Mouse (Mus musculus) midbrain, embryonic 15.5 days (tissue): ENCODE measurements at regions not wholly inside any gene's neighbourhood (a gene's known extent, or its start where the extent isn't known, plus 50 kb on each side); places are given as distances from the start of the nearest gene placed in this dataset.

Source experiments
- ATAC-seq: fragments of 200-750 bp; cut with Nextera tagmentation; replicated peaks from 2 replicates; pipeline ENCODE4 v1.8.0; 2017; ENCODE audit warnings: moderate TSS enrichment
- H3K27ac ChIP-seq: fragments of 300-500 bp; sonication (generic); 2 replicates; pipeline ENCODE4 v1.5.1; 2015; ENCODE audit warnings: mild to moderate bottlenecking, inconsistent platforms
- H3K27me3 ChIP-seq: fragments of 300-500 bp; sonication (generic); replicated peaks from 2 replicates; pipeline ENCODE4 v1.6.1; 2015; ENCODE audit warnings: inconsistent platforms
- H3K36me3 ChIP-seq: fragments of 300-500 bp; sonication (generic); replicated peaks from 2 replicates; pipeline ENCODE4 v1.6.1; 2015; ENCODE audit warnings: inconsistent platforms
- H3K4me1 ChIP-seq: fragments of 300-500 bp; sonication (generic); 2 replicates; pipeline ENCODE4 v1.6.1; 2015; ENCODE audit warnings: inconsistent platforms
- H3K4me2 ChIP-seq: fragments of 300-500 bp; sonication (generic); 2 replicates; pipeline ENCODE4 v1.6.1; 2015; ENCODE audit warnings: inconsistent platforms, mild to moderate bottlenecking, moderate library complexity
- H3K4me3 ChIP-seq: fragments of 300-500 bp; sonication (generic); 2 replicates; pipeline ENCODE4 v1.5.1; 2015; ENCODE audit warnings: mild to moderate bottlenecking, inconsistent platforms
- H3K9ac ChIP-seq: fragments of 300-500 bp; sonication (generic); 2 replicates; pipeline ENCODE4 v1.6.1; 2015; ENCODE audit warnings: mild to moderate bottlenecking, inconsistent platforms
- H3K9me3 ChIP-seq: fragments of 300-500 bp; sonication (generic); 2 replicates; pipeline ENCODE4 v1.6.1; 2016; ENCODE audit warnings: inconsistent platforms
- WGBS: fragments of 180-500 bp; shearing (Covaris S2); methylation state at CpG from one replicate; pipeline ENCODE4 v1.1.7; 2015; ENCODE audit warnings: mixed read lengths; 5-methylcytosine and 5-hydroxymethylcytosine counted together

DNA sequence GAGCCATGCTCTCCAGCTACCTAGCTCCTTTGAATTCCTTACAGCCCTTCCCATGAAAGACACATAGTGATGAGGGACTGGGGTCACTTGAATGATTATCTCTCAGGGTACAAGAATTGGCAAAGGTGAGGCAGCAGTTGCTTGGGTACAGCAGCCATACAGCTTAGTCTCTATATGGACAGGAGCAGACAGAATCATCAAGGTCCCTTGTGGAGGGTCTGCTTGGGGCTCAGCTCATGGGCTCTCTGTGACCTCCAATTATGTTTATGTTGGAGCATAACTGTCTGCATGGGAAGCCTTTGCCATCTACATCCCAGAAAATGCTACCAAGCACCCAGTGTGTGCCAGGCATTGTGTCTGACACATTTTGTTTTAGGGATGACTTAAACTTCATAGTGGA lies 118.4 kb upstream of the Lhcgr start:
- Histone ChIP-seq H3K9me3 (no peaks in the 10 kb centered on the region), H3K36me3 (no peaks in the 10 kb centered on the region), H3K27me3 (no peaks in the 10 kb centered on the region), H3K27ac (no peak overlapping the region), H3K9ac (no peak overlapping the region), H3K4me3 (no peak overlapping the region), H3K4me1 (no peaks in the 10 kb centered on the region), H3K4me2 (no peak overlapping the region)
- ATAC-seq: 0 out of 2 replicates have a peak, but pooled peaks have one; percentile 17

DNA sequence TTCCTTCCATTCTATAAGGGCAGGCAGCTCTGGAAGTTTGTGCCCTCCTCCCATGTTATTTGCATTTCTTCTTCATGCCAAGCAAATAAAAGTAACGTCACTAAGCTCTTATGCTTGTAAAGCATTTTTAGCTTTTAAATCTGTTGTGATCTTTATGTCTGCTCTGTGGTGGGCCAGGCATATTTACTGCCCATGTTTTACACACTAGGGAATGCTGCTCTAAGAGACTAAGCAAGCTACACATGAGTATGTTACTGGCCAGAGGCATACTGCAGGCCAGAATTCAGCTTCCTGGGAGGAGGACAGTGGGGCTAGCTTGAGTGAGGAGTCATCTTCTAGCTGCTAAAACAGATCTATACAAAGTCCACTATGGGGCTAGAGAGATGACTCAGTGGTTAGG lies 110.0 kb upstream of the Lhcgr start:
- WGBS: 54% methylated on average over 1 of the region's 1 CpGs
- H3K27me3 ChIP-seq: no peaks in the 10 kb centered on the region
- no peaks in the 10 kb centered on the region for H3K9me3 ChIP-seq
- H3K36me3 ChIP-seq: no peaks in the 10 kb centered on the region
- ATAC-seq: no peak
- no peak overlapping the region for H3K9ac ChIP-seq
- H3K4me3 ChIP-seq: no peak overlapping the region
- no peaks in the 10 kb centered on the region for H3K4me1 ChIP-seq
- no peak overlapping the region for H3K27ac ChIP-seq
- H3K4me2 ChIP-seq: no peak overlapping the region

DNA sequence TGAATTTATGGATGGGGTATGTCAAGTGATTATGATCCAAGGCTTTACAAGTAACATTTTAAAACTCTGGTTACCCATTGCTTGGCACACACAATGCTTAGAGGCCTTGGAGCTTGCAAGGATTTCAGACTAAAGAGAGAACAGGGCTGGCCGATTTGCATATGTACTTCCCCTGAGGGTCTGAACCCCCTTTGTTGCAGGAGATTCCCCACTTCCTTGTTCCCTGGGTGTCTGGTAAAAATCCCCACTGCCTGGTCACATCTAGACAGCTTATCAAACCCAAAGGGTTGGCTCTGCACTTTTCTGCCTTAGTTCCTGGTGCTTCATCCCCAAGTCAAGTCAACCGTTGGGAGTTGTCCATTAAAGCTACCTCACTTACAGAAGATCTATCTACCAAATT lies 109.1 kb upstream of the Lhcgr start:
- no peaks in the 10 kb centered on the region for H3K4me1 ChIP-seq
- H3K36me3 ChIP-seq: no peaks in the 10 kb centered on the region
- no peak overlapping the region for H3K27ac ChIP-seq
- ATAC-seq: no peak
- H3K9ac ChIP-seq: no peak overlapping the region
- no peak overlapping the region for H3K4me2 ChIP-seq
- WGBS: 95% methylated on average over 2 of the region's 2 CpGs
- no peak overlapping the region for H3K4me3 ChIP-seq
- no peaks in the 10 kb centered on the region for H3K9me3 ChIP-seq
- H3K27me3 ChIP-seq: no peaks in the 10 kb centered on the region

- no peak overlapping the region for H3K27ac ChIP-seq
- H3K9ac ChIP-seq: no peak overlapping the region
- H3K4me1 ChIP-seq: no peaks in the 10 kb centered on the region
- WGBS: 65% methylated on average over 11 of the region's 11 CpGs
- no peaks in the 10 kb centered on the region for H3K27me3 ChIP-seq
- no peak overlapping the region for H3K4me3 ChIP-seq
- ATAC-seq: no peak
- no peaks in the 10 kb centered on the region for H3K9me3 ChIP-seq
- no peak overlapping the region for H3K4me2 ChIP-seq
- H3K36me3 ChIP-seq: no peaks in the 10 kb centered on the region
These were observed 107.2 kb upstream of the Lhcgr start for GRCm38 (mm10) chr17:88898705-88899668.

DNA sequence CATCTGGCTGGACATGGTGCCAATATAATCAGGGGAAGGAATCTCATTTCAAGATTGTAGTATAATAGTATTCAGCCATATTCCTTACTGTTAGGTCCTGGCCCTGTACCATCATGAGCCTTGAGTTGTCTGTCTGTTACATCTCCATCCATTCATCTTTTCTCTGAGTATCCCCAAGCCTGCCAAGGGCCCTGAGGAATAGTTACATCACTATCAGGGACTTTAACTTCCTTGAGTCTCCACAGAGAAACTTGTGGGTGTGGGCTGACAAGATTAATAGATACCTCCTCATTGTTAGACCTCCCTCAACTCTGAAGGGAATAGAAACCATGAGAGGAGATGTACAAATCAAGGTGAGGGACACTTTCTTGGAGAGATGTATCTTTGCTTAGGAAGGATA lies 101.7 kb upstream of the Lhcgr start:
- H3K27ac ChIP-seq: no peak overlapping the region
- H3K4me3 ChIP-seq: no peak overlapping the region
- no peak overlapping the region for H3K4me2 ChIP-seq
- H3K36me3 ChIP-seq: no peaks in the 10 kb centered on the region
- H3K27me3 ChIP-seq: no peaks in the 10 kb centered on the region
- H3K9ac ChIP-seq: no peak overlapping the region
- no peaks in the 10 kb centered on the region for H3K4me1 ChIP-seq
- H3K9me3 ChIP-seq: no peaks in the 10 kb centered on the region
- no peak for ATAC-seq

DNA sequence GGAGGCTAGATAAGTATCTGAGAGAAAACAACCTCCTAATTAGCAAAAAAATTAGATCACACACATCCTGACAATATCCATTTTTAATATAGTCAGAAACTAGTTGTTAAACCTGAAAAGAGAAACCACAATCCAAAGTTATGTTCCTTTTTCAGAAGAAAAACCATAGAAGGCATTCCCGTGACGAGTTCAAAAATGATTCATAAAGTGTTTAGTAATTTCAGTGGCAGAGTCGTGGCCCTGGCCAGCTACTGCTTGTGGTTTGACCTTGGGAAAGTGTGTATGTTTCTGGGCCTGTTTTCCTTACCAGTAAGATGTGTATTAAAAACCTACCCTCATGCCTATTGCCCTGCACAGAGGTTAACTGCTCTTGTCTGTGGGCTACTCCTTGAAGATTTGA lies 93.7 kb upstream of the Lhcgr start:
- Histone ChIP-seq H3K4me2 (no peak overlapping the region), H3K9me3 (no peaks in the 10 kb centered on the region), H3K27ac (no peak overlapping the region), H3K36me3 (no peaks in the 10 kb centered on the region), H3K27me3 (no peaks in the 10 kb centered on the region), H3K4me3 (no peak overlapping the region), H3K4me1 (no peaks in the 10 kb centered on the region), H3K9ac (no peak overlapping the region)
- ATAC-seq: no peak
- WGBS: 85% methylated on average over 3 of the region's 3 CpGs

DNA sequence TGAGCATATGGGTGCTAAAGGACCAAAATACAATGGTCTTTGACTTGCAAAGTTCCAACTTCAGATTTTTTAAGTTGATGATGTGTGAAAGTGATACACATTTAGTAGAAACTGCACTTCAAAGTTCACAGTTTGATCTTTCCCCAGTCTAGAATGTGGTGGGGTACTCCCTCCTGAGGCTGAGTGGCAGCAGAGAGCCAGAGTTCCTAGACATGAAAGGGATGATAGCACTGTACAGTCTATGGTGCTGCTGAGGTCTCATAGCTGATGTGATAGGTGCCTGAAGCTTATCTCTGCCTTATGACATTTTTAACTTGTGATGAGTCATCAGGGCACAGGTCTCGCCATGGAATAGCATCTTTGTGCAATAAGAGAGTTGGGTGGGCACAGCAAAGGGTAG lies 87.9 kb upstream of the Lhcgr start:
- H3K4me2 ChIP-seq: no peak overlapping the region
- H3K4me3 ChIP-seq: no peak overlapping the region
- H3K4me1 ChIP-seq: no peaks in the 10 kb centered on the region
- H3K9me3 ChIP-seq: no peaks in the 10 kb centered on the region
- no peaks in the 10 kb centered on the region for H3K27me3 ChIP-seq
- H3K27ac ChIP-seq: no peak overlapping the region
- no peaks in the 10 kb centered on the region for H3K36me3 ChIP-seq
- no peak overlapping the region for H3K9ac ChIP-seq
- no peak for ATAC-seq
- WGBS: 86% methylated on average over 1 of the region's 1 CpGs

- Histone ChIP-seq H3K27ac (no peak overlapping the region), H3K4me1 (no peaks in the 10 kb centered on the region), H3K4me3 (no peak overlapping the region), H3K4me2 (no peak overlapping the region), H3K9ac (no peak overlapping the region), H3K27me3 (no peaks in the 10 kb centered on the region), H3K9me3 (no peaks in the 10 kb centered on the region), H3K36me3 (no peaks in the 10 kb centered on the region)
- WGBS: 60% methylated on average over 4 of the region's 4 CpGs
- ATAC-seq: peak; percentile 60; the same call in 1 of the 2 replicates
These were observed 78.7 kb upstream of the Lhcgr start for GRCm38 (mm10) chr17:88870342-88870985.

GRCm38 (mm10) chr17:88864631-88865030 lies 72.8 kb upstream of the Lhcgr start:
- WGBS: 87% methylated on average over 7 of the region's 7 CpGs
- Histone ChIP-seq H3K36me3 (no peaks in the 10 kb centered on the region), H3K27ac (no peak overlapping the region), H3K27me3 (no peaks in the 10 kb centered on the region), H3K4me2 (no peak overlapping the region), H3K9me3 (no peaks in the 10 kb centered on the region), H3K9ac (no peak overlapping the region), H3K4me1 (no peaks in the 10 kb centered on the region), H3K4me3 (no peak overlapping the region)
- no peak for ATAC-seq

GRCm38 (mm10) chr17:88864214-88864613 lies 72.4 kb upstream of the Lhcgr start:
- ATAC-seq: no peak
- Histone ChIP-seq H3K27me3 (no peaks in the 10 kb centered on the region), H3K9ac (no peak overlapping the region), H3K27ac (no peak overlapping the region), H3K4me3 (no peak overlapping the region), H3K4me1 (no peaks in the 10 kb centered on the region), H3K9me3 (no peaks in the 10 kb centered on the region), H3K36me3 (no peaks in the 10 kb centered on the region), H3K4me2 (no peak overlapping the region)
- 84% methylated on average over 5 of the region's 5 CpGs for WGBS

DNA sequence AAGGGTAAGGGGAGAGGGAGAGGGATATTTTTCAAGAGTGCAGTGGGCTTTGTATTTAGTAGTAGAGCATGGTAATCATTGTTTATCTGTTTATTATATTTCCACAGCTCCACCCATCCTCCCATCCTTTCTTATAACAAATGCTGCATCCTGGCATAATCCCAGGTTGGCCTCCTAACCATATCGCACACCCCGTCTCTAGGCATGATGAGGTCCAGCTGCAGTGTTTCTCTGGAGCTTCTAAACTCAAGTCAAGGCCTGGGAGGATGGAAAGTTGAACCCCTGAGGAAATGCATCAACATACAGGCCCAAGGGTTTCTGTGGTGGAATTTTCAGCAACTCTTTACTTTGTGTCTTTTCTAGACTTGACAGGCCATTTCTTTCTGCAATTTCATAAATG lies 69.3 kb upstream of the Lhcgr start:
- Histone ChIP-seq H3K4me2 (no peak overlapping the region), H3K27ac (no peak overlapping the region), H3K27me3 (no peaks in the 10 kb centered on the region), H3K4me3 (no peak overlapping the region), H3K9ac (no peak overlapping the region), H3K4me1 (no peaks in the 10 kb centered on the region), H3K9me3 (no peaks in the 10 kb centered on the region), H3K36me3 (no peaks in the 10 kb centered on the region)
- 84% methylated on average over 2 of the region's 2 CpGs for WGBS
- ATAC-seq: no peak

DNA sequence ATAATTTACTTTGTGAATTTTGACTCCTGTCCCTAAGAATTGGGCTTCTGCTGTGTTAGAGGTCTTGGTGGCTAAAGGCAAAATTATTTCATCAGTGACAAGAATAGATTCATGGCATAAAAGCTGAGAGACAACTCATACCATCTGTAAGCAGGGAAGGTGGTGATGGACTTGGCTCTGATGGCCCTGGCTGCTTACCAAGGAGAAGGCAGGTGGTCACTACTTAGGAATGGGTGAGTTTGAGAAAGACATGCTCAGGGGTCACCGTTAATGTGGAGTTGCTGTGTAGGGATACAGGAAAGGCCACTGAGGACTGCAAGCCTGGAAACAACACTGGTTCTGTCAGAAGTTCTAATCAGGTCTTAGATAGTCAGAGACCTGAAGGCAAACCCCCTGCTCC lies 68.8 kb upstream of the Lhcgr start:
- Histone ChIP-seq H3K36me3 (no peaks in the 10 kb centered on the region), H3K27ac (no peak overlapping the region), H3K9me3 (no peaks in the 10 kb centered on the region), H3K27me3 (no peaks in the 10 kb centered on the region), H3K4me1 (no peaks in the 10 kb centered on the region), H3K4me3 (no peak overlapping the region), H3K4me2 (no peak overlapping the region), H3K9ac (no peak overlapping the region)
- WGBS: 93% methylated on average over 1 of the region's 1 CpGs
- ATAC-seq: no peak

GRCm38 (mm10) chr17:88858666-88859065 lies 66.9 kb upstream of the Lhcgr start:
- H3K4me1 ChIP-seq: no peaks in the 10 kb centered on the region
- no peak overlapping the region for H3K27ac ChIP-seq
- H3K4me2 ChIP-seq: no peak overlapping the region
- no peak overlapping the region for H3K9ac ChIP-seq
- H3K27me3 ChIP-seq: no peaks in the 10 kb centered on the region
- H3K4me3 ChIP-seq: no peak overlapping the region
- no peaks in the 10 kb centered on the region for H3K36me3 ChIP-seq
- H3K9me3 ChIP-seq: no peaks in the 10 kb centered on the region
- no peak for ATAC-seq
- WGBS: 60% methylated on average over 4 of the region's 4 CpGs
